Comparison of ENCODE assay signal across 8 mouse cellular contexts in the genomic region with DNA sequence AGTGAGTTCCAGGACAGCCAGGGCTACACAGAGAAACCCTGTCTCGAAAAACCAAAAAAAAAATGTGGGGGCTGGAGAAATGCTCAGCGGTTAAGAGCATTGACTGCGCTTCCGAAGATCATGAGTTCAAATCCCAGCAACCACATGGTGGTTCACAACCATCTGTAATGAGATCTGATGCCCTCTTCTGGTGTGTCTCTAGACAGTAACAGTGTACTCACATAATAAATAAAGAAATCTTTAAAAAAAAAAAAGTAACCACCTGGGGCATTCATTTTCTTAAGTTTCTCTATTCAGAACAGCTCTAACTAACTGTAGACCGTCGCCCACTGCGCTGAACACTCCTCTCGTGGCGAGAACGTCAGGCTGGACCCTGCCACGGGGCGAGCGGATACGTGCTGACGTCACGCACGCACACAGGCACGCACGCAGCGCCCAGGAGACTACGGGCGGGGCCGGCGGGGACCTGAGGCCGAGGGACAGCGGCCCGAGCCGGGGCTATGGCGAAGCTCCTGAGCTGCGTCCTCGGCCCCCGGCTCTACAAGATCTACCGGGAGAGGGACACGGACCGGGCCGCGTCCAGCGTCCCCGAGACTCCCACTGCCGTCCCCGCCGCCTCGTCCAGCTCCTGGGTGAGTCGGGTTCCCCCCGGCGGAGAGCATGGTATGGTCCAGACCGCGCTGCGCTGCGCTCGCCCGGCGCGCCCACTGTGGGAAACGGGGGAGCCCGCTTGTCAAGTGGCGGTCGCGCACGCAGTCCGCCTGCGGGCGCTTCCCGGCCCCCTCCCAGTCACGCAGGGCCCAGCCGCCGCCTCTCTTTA. TPM values are rescaled to one million over a fixed set of nuclear protein-coding genes. Genes with fewer than 3 reads are reported as not detected.
DNase-seq lines count a peak whose midpoint lies in the region; ATAC-seq and TF ChIP-seq lines count a peak whose summit lies in the region.

A gene (plus strand): TSS at position 439 of the 820 bp plus-strand sequence.

- H3K9me3 ChIP-seq in G1E (replicated peaks), result no peaks in the 10 kb centered on the region
- H3K9me3 ChIP-seq in forebrain, postnatal 0 days (ENCODE audit: low read length), result no peaks in the 10 kb centered on the region
- no peaks in the 10 kb centered on the region for H3K9me3 ChIP-seq in lung, embryonic 15.5 days

- H3K27ac ChIP-seq in forebrain, postnatal 0 days (ENCODE audit: low read depth, low read length), result peak within 1 kb of the TSS; percentile 99
- H3K27ac ChIP-seq in lung, embryonic 15.5 days, result peak within 1 kb of the TSS; percentile 98

- peak within 1 kb of the TSS; percentile 61 for H3K4me2 ChIP-seq in forebrain, postnatal 0 days (ENCODE audit: low read depth)
- peak within 1 kb of the TSS; percentile 66 for H3K4me2 ChIP-seq in lung, embryonic 15.5 days

- no peaks in the 10 kb centered on the region for H3K27me3 ChIP-seq in G1E (ENCODE audit: insufficient read depth, low read length)
- H3K27me3 ChIP-seq in forebrain, postnatal 0 days (ENCODE audit: insufficient read depth, low read length), result no peaks in the 10 kb centered on the region
- no peaks in the 10 kb centered on the region for H3K27me3 ChIP-seq in lung, embryonic 15.5 days

- peak; percentile 77 for ATAC-seq in G1E (ENCODE audit: extremely low read depth, insufficient number of reproducible peaks, low FRiP score, poor library complexity, severe bottlenecking)
- ATAC-seq in forebrain, postnatal 0 days, result peak; percentile 97
- ATAC-seq in lung, embryonic 15.5 days (ENCODE audit: borderline replicate concordance, extremely low read depth, low FRiP score, low TSS enrichment), result peak; percentile 99

- TF ChIP-seq CTCF in G1E (IDR thresholded peaks at IDR 0.05; ENCODE audit: low read depth, low read length), result no peak
- 0 out of 2 replicates have a peak, but pooled peaks have one; percentile 6 for TF ChIP-seq CTCF in forebrain, postnatal 0 days (IDR thresholded peaks at IDR 0.05; ENCODE audit: low read depth)

- H3K36me3 ChIP-seq in G1E (replicated peaks), result peaks cover 40% of the 10 kb centered on the region
- H3K36me3 ChIP-seq in forebrain, postnatal 0 days (ENCODE audit: insufficient read depth), result peaks cover 23% of the 10 kb centered on the region
- peaks cover 22% of the 10 kb centered on the region for H3K36me3 ChIP-seq in lung, embryonic 15.5 days

- 4% methylated on average over 66 of the region's 67 CpGs for WGBS in forebrain, postnatal 0 days
- WGBS in lung, embryonic 15.5 days, result 3% methylated on average over 57 of the region's 67 CpGs

- peak within 1 kb of the TSS; percentile 90 for H3K9ac ChIP-seq in forebrain, postnatal 0 days
- peak within 1 kb of the TSS; percentile 79 for H3K9ac ChIP-seq in lung, embryonic 15.5 days

- peaks cover 64% of the 10 kb centered on the region for H3K4me1 ChIP-seq in G1E (ENCODE audit: insufficient read depth, low read depth, low read length)
- peaks cover 3% of the 10 kb centered on the region; the same call in 1 of the 2 replicates for H3K4me1 ChIP-seq in forebrain, postnatal 0 days (ENCODE audit: insufficient read depth)
- peaks cover 12% of the 10 kb centered on the region for H3K4me1 ChIP-seq in lung, embryonic 15.5 days

- peak; percentile 82 for DNase-seq in G1E (ENCODE audit: low spot score)
- peak; percentile 97 for DNase-seq in cerebellum, adult 18-20 months
- DNase-seq in forebrain, postnatal 0 days, result peak; percentile 97
- peak; percentile 95 for DNase-seq in heart, postnatal 4 days
- peak; percentile 91 to 95 for DNase-seq in layer of hippocampus, adult 8-10 months (ENCODE audit: low spot score in 2 of 2)
- peak; percentile 89 for DNase-seq in ovary, adult 18-20 months (ENCODE audit: low spot score)
- peak; percentile 94 for DNase-seq in thymus, postnatal 0 days (ENCODE audit: low spot score)

- peak within 1 kb of the TSS; percentile 81 for H3K4me3 ChIP-seq in G1E (ENCODE audit: low read depth, low read length)
- H3K4me3 ChIP-seq in forebrain, postnatal 0 days (ENCODE audit: low read depth, low read length), result peak within 1 kb of the TSS; percentile 71
- peak within 1 kb of the TSS; percentile 65 for H3K4me3 ChIP-seq in lung, embryonic 15.5 days

RNA-seq across cellular contexts. Expression of the gene that starts here (rescaled TPM):
- 28.9 and 32.3 TPM in 2 replicates for total RNA-seq in G1E (2014; fragmentation: Nextera tagmentation)
- 35.6 and 50.0 TPM in 2 replicates for total RNA-seq in G1E (2017)
- 80.6 and 97.0 TPM in 2 replicates for polyA plus RNA-seq in G1E (2012)
- 139 and 202 TPM in 2 replicates for total RNA-seq in forebrain, postnatal 0 days (2014; rRNA removed)
- polyA plus RNA-seq in forebrain, postnatal 0 days (2015; fragmentation: Nextera tagmentation; extraction: Ambion mirVana), result 92.8 and 96.3 TPM in 2 replicates
- 10 to 100 TPM; 50.6 to 53.5 TPM for total RNA-seq in heart, postnatal 4 days (2021)
- total RNA-seq in layer of hippocampus, adult 8-10 months (2022), result 100 to 1,000 TPM in 3 of 4 experiments, 10 to 100 TPM in 1; 96.2 to 115 (median 106) TPM
- 94.8 and 95.6 TPM in 2 replicates for polyA plus RNA-seq in lung, embryonic 15.5 days (2015; fragmentation: Nextera tagmentation; extraction: Ambion mirVana)
- polyA plus RNA-seq in thymus, postnatal 0 days (2015; fragmentation: Nextera tagmentation; extraction: Ambion mirVana), result 85.3 and 90.6 TPM in 2 replicates

Comparison
In these comparisons a context has a peak if more than half of its experiments do, and no peak if none do; other contexts are left out.
1. Peak in every context shown above with its lines: DNase-seq, ATAC-seq, H3K4me3 ChIP-seq and H3K27ac ChIP-seq.